Mouse (Mus musculus): ENCODE data around the gene Nrg4.
"Not testable (repeated sequence)": the region's sequence is repeated elsewhere in the genome, so short reads cannot be mapped to it uniquely, and the experiment has no call there.

The Nrg4 gene

DNA sequence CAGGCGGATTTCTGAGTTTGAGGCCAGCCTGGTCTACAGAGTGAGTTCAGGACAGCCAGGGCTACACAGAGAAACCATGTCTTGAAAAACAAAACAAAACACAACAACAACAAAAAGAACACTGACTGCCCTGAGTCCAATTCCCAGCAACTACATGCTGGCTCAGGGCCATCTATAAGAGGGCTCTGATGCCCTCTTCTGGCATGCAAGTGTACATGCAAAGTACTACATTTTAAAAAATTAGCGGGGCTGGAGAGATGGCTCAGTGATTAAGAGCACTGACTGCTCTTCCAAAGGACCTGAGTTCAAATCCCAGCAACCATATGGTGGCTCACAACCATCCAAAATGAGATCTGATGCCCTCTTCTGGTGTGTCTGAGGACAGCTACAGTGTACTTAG is 74.5 kb downstream of the Nrg4 start:
- not testable (repeated sequence) for DNase-seq (ENCODE audit: low read depth, low spot score)

DNA sequence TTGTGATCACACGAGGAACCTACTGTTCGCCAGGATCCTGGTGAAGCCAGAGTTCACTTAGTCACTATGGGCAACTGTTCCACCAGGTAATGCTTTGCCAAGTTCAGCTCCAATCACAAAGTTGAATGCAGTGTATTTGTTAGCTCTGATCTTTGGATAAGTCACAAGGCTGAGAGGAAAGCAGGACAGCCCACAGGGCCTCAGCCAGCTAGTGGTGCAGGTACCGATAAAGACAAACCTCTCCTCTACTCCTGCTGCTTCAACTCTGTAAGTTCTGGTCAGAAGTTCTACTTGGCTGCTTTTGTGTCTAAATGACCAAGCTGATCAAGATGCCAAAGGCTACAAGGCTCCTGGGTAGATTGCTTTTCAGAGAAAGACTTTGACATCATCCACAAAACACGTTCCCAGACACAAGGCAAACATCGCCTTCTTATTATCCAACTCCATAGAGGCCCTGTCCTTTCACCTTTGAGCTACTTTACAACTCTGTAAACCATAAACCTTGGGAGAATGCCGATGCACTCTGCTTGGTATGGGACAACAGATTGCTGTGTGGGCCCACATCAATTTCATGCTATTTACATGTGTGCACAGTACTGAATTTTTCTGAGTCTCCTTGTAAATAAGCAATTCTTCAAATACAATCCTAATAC is 75.9 kb downstream of the Nrg4 start:
- no peak for DNase-seq (ENCODE audit: low read depth, low spot score)

DNA sequence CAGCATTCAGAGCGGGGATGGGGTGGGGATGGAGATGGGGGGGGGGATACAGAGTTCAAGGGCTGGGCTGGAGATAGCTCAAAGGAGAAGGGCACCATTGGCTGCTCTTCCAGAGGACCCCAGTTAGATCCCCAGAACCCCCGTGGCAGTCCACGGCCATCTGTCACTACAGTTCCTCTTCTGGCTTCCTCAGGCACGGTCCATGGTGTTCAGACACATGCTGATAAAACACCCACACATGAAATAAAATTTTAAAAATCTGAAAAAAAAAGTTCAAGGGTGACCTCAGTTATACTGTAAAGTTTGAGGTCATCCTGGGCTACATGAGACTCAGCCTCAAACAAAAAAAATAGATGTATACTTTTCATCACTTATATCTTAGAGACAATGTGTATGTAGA is 78.2 kb downstream of the Nrg4 start:
- no peak for DNase-seq (ENCODE audit: low read depth, low spot score)

DNA sequence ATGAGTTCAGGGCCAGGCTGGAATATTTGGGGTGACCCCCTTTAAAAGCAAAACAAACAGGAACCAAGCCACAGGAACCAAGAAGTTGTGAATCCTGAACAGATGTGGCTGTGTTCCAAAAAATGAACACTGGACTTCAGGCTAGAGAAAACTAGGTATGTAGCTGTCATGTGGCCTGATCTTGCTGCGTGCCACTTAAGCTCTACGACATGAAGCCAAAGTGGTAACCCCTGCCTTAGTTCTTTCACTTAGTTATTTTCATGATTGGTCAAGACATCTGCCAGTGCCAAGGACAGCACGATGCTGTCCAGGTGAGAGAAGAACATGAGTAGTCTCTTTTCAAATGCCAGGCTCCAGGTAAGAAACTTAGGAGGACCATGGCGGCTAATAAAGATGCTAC is 79.7 kb downstream of the Nrg4 start:
- no peak for DNase-seq (ENCODE audit: low read depth, low spot score)

DNA sequence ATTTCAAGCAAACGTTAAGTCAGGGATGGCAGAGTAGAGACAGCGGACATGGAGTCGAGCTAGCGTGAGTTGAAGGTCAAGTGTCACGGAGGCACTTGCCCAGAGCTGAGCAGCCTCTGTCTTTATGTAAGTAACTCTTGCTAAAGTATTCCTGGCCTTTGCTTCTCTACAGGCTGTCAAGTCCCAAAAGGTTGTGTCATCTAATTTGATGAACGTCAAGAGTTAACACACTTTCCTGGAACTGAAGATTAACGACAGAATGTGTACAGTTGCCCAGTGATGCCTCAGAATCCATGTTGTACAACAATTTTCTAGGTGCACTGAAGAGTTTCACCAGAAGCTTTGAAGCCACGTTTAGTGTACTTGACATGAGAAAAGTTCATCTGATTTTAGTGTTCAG is 80.2 kb downstream of the Nrg4 start:
- DNase-seq (ENCODE audit: low read depth, low spot score), result no peak

DNA sequence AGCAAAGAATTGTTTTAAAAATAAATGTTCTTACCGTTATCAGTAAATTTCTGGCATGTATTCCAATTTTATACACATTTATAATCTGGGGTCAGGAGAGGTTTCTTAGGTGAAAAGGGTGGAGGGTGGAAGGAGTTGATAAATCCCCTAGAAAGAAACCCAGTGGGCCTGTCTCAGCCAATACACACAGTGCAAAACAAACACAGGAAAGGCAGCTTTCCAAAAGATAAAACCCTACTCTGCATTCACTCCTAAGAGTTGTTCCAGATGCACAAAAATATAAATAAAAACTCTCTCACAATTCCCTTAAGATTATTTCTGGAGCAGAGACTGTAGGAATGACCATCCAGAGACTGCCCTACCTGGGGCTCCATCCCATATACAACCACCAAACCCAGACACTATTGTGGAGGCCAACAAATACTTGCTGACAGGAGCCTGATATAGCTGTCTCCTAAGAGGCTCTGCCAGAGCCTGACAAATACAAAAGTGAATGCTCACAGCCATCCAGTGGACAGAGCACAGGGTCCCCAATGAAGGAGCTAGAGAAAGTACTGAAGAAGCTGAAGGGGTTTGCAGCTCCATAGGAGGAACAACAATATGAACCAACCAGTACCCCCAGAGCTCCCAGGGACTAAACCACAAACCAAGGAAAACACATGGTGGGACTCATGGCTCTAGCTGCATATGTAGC is 81.4 kb downstream of the Nrg4 start:
- not testable (repeated sequence) for DNase-seq (ENCODE audit: low read depth, low spot score)

DNA sequence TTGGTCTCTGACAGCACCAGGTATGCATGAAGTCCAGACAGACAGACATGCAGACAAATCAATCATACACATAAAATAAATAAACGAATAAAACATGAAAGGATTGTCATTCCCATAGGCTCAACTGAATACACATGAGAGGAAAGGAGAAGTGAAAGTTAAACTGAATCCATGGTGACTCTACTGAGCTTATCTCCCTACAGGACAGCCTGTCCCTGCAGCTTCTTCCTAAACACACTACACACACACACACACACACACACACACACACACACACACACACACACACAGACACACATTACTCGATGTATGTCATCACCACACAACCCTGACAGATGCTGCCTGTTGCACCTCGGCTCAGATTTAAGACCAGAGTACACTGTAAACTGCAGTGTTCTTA is 82.6 kb downstream of the Nrg4 start:
- DNase-seq (ENCODE audit: low read depth, low spot score), result no peak

DNA sequence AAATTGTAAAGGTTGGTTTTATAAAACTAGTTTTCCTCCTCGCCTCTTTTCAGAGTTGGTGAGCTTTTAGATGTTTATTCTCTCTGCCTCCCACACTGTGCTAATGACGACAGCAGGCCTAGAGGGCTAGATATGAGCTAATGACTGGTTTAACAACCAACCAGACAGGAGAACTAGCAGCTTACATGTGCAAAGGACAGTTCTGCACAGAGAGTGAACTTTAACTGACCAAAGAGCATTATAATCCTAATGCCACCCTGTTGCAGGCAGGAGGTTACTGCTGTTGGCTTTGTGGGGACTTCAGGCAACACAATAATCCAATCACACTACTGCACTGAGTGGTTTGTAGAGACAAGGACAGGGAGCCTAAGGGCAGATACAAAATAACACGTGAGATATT is 83.4 kb downstream of the Nrg4 start:
- no peak for DNase-seq (ENCODE audit: low read depth, low spot score)

DNA sequence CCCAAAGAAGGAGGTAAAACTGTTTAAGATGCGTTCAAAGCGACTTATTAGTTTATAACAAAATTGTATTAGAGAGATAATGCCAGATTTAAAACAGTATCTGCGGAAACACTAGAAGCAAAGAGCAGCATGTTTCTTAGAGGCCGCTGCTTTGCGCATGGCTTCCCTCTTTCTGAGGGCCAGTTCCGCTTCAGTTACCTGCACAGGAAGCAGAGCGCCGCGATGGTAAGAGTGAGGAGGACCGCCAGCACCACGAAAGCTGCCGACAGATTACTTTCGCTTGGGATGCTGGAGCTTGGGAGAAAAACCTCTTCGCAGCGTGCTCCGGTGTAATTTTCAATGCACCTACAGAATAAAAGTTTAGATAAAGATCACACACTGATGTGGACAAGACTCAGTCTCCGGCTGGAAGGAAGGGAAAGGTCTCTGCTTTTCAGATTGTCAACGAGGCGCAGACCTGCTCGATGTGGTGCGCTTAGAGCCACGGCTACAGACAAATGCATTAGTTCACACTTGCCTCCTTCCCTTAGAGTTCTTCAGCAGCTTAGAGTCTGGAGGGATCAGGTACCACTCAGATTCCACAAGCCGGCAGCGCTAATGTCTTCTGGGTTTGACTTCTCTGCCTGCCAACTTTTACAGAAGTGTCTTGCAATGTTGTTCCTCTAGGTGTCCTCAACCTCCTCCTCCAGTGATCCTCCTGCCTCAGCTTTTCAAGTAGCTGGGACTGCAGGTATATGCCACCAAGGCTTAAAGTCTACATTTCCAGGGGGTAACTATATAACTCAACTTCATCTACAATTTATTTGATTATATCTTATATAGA is 84.6 kb downstream of the Nrg4 start:
- DNase-seq (ENCODE audit: low read depth, low spot score), result no peak

DNA sequence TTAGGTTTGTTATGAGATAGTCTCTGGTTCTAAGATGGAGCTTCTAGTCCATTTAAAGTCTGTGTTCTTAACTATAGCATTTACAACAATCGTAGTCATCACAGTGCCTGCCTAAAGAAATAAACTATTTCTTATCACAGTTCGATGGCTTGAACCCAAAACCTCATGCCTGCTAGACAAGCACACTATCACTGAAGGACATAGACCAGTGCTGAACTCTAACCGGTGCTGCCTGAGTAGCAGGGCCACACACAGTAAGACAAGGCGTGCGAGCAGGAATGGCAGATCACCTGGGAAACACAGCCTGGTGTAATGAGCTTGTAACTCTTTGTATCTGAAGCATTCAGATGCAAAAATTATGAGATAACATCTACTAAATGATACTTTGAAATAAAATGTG is 85.8 kb downstream of the Nrg4 start:
- no peak for DNase-seq (ENCODE audit: low read depth, low spot score)

DNA sequence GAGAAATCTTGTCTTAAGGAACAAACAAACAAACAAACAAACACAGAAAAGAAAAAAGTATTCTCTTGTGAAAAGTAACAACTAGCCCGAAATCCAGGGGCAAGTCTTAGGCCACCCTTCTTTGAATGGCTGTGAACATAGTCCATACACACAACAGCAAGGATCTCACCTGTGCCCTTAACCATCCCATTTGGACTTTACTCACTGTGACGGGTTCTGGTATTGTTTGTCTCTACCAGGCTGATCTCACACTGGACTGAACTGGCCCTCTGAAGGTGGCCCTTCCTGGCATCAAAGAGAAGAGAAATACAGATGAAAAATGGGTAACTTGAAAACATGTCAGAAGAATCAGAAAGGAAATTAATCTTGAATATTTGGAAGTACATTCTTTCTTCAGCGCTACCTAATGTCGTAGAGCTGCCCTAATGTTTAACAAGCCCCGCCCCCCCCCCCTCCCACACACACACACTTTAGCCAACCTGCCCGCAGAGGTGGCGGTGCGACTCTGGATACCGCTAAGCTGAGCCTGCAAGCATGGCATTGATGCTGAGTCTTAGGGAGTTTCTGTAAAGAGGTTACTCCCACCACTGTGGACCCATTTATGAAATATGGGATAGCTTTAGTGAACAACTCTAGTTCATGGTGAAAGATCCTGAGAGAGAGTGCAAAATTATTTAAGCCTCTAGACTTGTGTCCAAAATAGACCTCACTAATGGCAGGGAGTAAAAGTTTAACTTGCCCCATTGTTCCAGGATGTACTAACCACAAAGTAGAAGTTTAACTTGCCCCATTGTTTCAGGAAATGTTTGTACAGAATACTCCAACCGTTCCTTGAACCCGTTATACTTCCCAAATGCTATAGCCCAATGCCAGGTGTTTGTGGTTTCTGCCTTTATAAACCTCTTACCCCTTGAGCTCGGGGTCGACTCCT is 90.1 kb downstream of the Nrg4 start:
- no peak for DNase-seq (ENCODE audit: low read depth, low spot score)

DNA sequence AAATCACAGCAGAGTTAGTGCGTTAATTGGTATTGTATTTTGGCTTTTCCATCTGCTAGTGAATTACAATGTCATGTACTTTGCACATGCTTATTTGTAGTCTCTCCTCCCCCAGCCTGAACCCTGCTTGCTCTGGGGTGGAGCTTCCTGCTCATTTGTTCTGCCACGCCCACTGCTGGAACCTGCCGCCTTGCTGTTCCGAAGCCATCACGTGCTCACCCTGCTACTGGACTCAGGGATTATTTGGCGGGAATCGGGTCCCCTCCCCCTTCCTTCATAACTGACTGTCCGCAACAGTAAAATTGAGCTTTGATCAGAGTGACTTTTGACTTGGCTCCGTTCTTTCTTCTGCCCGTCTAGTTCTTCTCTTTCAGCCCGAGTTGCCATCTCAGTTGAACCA is 93.6 kb downstream of the Nrg4 start:
- DNase-seq (ENCODE audit: low read depth, low spot score), result not testable (repeated sequence)

DNA sequence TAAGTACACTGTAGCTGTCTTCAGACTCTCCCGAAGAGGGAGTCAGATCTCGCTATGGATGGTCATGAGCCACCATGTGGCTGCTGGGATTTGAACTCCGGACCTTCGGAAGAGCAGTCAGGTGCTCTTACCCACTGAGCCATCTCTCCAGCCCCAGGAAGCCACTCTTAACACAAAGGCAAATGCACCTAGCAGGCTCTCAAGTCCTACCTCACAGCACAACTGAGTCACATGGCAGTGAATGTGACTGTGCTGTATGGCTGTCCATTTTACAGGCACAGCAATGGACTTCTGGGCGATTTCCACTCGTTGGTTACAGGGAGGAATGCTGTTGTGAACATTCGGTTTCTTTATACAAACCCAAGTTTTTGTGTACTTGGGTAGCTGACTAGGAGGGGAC is 94.1 kb downstream of the Nrg4 start:
- DNase-seq (ENCODE audit: low read depth, low spot score), result no peak

DNA sequence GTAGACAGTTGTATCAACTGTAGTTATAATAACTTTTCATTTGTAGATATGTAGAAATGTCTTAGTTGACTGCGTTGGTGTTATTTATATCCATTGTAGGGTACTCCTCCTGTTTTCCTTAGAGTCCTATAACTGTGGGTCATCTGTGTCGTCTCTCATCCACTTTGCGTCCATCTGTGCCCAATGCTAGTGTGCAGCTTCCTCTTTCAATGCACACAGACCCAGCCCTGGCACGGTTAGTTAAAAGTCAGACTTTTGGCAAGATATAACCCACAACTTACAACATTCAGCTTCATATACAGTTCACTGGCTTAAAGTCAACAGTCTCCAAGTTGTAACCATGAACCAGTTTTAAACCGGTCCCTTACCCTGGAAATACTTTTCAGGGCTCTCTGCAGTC is 94.5 kb downstream of the Nrg4 start:
- DNase-seq (ENCODE audit: low read depth, low spot score), result no peak

DNA sequence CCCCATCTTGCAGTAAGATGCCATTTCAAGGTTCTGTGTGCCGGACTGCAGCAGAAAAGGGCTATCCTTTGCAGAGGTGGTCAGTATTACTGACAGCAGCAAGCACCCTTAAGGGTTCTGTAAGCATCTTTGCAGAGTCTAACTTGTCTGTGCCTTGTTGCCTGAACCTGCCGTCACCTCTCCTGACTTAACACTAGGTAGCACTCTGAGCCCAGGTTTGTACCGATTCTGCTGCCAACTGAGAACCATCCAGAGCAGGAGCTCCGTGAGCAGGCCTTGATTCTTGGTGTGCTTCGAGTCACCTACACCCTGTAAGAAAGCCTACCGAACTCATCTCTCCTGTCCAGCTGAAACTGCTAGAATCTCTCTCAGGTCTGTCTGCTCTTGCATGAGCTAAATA is 95.1 kb downstream of the Nrg4 start:
- DNase-seq (ENCODE audit: low read depth, low spot score), result no peak

DNA sequence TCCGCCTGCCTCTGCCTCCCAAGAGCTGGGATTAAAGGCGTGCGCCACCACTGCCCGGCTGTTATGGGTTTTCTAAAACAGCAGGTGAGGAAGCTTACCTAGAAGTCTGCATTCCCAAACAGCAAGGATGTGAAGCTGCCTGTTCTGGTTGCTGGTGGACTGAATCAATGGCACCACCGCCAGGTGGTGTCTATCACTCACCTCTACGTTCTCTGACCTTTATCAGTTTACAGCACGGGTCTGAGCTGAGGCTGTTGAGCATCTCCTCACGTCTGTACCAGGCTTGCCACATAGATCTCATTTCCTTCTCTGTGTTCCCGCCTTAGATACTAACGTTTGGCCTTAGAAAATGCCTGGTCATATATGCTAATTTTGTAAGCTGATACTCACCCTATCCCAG is 97.6 kb downstream of the Nrg4 start:
- no peak for DNase-seq (ENCODE audit: low read depth, low spot score)

DNA sequence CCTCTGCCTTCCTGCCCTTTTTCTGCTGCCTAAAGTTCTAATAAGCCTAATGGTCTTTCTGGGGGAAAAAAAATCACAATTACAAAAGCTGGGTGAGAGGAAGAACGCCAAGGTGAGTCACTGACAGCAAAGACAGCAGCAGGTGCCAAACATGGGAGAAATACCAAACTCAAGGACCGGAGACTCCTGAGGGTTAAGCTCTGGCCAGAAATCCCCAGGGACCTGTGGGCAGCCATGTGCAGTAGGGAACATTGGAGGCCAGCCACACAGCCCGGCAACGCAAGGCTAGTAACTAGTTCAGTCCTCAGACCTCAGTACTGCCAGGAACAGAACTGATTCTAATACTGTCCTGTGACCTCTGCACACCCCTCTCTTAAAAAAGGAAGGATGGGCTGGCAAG is 98.5 kb downstream of the Nrg4 start:
- DNase-seq (ENCODE audit: low read depth, low spot score), result no peak

DNA sequence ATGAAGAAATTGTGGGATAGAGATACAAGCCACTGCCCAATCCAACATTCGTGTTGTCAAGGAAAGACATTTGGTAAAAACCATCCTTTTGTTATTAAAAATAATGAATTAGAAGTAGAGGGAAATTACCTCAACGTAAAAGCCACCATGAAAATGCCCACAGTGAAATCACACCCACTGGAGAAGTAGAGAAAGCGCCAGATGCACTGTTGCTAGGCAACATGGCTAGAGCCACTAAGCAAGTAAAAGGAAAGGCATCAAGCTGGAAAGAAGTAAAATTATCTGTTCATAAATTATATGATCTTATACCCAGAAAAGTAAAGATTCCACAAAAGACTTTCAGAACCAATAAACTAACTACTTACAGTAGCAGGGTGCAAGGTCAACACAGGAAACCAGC is 100.4 kb downstream of the Nrg4 start:
- no peak for DNase-seq (ENCODE audit: low read depth, low spot score)

DNA sequence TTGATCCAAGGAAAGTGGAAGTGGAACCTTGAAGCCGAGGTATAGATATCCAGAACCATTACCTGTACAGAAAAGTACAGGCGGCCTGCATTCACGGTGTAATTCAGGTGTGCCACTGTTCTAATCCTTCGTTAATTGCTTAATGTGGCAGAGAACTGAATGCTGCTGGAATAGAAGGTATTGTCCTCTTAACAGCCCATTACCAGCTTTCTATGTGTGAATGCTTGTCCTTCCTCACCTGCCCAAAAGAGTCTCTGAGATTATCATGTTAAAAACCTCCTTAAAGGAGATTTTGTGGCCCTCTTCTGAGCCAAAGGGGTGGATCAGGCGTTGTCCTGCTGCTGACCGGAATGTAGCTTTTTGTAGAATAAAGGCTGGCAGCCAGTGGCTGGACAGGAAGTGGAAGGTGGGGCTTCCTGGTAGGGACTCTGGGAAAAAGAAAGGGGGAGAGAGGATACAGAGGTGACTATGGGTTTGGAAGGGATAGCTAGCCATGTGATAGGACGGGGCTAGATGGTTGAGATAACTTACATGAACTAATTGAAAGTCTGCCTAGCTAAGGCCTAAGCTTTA is 101.4 kb downstream of the Nrg4 start:
- DNase-seq (ENCODE audit: low read depth, low spot score), result no peak

DNA sequence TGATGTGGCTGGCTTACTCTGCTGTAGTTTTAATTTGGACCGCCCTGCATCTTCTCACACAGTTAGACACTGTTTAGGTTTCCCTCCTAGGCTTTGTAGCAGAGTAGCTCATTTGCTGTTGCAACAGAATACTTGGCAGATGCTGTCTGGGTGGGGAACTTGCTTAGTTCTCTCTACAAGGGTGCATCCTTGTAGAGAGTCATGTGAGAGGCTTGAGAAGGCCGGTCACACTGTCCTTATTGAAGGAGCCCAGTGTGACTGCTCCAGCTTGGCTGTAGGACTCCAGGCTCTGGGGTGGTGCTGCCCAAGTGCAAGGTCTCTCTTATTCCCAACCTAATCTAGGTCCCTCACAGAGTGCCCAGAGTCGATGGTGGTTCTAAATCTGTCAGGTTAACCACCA is 109.3 kb downstream of the Nrg4 start:
- no peak for DNase-seq (ENCODE audit: low read depth, low spot score)

DNA sequence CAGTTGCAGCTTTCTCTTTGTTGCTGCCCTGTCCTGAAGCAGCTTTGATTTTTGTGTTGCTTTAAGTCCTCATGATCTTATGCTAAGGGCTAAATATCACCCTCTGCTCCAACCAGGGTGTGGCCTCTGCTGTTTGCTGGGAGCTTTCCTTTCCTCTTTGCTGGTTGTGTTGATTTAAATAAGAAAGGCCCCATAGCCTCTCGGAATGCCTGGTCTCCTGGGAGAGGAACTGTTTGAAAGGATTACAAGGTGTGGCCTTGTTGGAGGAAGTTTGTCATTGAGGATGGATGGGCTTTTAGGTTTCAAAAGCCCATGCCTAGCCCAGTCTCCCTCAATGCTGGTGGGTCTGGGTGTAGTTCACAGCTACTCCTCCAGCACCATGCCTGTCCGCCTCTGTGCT is 110.6 kb downstream of the Nrg4 start:
- DNase-seq (ENCODE audit: low read depth, low spot score), result no peak
